In the genomic region with DNA sequence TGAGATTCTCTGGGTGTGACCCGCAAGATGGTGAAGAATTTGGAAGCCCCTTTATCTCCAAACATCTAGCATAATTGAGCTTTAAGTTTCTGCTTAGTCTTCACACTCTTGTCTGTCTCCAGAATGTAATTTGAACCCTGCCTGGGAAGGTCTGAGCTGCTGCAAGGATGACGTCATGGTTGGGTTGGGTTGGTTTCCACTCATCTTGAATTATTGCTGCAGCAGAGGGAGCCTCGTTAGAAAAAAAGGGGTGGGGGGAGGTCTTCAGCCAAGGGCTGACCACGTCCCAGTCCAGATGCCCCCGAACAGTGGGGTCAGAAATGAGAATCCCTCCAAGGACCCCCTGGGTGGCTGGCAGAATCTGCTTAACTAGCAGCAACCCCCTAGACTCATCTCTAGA, we compare ENCODE assay signal across 15 mouse cellular contexts.
DNase-seq lines count a peak whose midpoint lies in the region; ATAC-seq and TF ChIP-seq lines count a peak whose summit lies in the region.
"Had no signal": no experiment of that assay in that cellular context is flagged by ENCODE, and none has a peak within 500 bp of the region (broad histone marks: within the 10 kb centered on the region; RNA-seq: fewer than 3 reads in every experiment).

No protein-coding gene starts in this region.

- peaks cover 19% of the 10 kb centered on the region for H3K4me1 ChIP-seq in kidney, embryonic 14.5 days (ENCODE audit: control insufficient read depth, insufficient read depth, low read length)
- H3K4me1 ChIP-seq in embryonic facial prominence, embryonic 10.5 days, result peaks cover 57% of the 10 kb centered on the region
- peaks cover 17% of the 10 kb centered on the region for H3K4me1 ChIP-seq in limb, embryonic 14.5 days (ENCODE audit: control insufficient read depth, insufficient read depth, low read length)

- no peak overlapping the region for H3K4me2 ChIP-seq in kidney, embryonic 14.5 days (replicated peaks; ENCODE audit: low read depth, low read length)
- no peak overlapping the region for H3K4me2 ChIP-seq in limb, embryonic 14.5 days (replicated peaks; ENCODE audit: low read depth, low read length, severe bottlenecking)
- H3K4me2 ChIP-seq: heart, embryonic 11.5 days; hindbrain, embryonic 13.5 days had no signal

- no peaks in the 10 kb centered on the region for H3K36me3 ChIP-seq in kidney, embryonic 14.5 days (ENCODE audit: control insufficient read depth, insufficient read depth, low read length)
- no peaks in the 10 kb centered on the region for H3K36me3 ChIP-seq in embryonic facial prominence, embryonic 10.5 days (replicated peaks)
- no peaks in the 10 kb centered on the region for H3K36me3 ChIP-seq in limb, embryonic 14.5 days (ENCODE audit: control insufficient read depth, insufficient read depth, low read length)
- H3K36me3 ChIP-seq: hindbrain, embryonic 13.5 days had no signal

- no peak overlapping the region for H3K9ac ChIP-seq in kidney, embryonic 14.5 days (ENCODE audit: low read depth, low read length)
- H3K9ac ChIP-seq in limb, embryonic 14.5 days (ENCODE audit: low read depth, low read length, severe bottlenecking), result no peak overlapping the region
- H3K9ac ChIP-seq: hindbrain, embryonic 13.5 days; liver, embryonic 14.5 days had no signal

- H3K4me3 ChIP-seq in kidney, embryonic 14.5 days (ENCODE audit: low read length), result no peak overlapping the region
- no peak overlapping the region for H3K4me3 ChIP-seq in embryonic facial prominence, embryonic 10.5 days
- H3K4me3 ChIP-seq in limb, embryonic 14.5 days (replicated peaks; ENCODE audit: low read length), result no peak overlapping the region
- H3K4me3 ChIP-seq: hindbrain, embryonic 13.5 days had no signal

- no peak for DNase-seq in kidney, adult 11 months
- DNase-seq in MN1 (ENCODE audit: low spot score), result peak; percentile 54
- peak; percentile 47 for DNase-seq in embryonic facial prominence, embryonic 10.5 days (ENCODE audit: low spot score)
- peak; percentile 57 for DNase-seq in limb, embryonic 14.5 days (ENCODE audit: low spot score)
- no peak for DNase-seq in natural killer cell, adult 2 months (ENCODE audit: low spot score in 2 of 2)
- DNase-seq in layer of hippocampus, postnatal 10 days (ENCODE audit: low spot score in 2 of 2), result no peak
- DNase-seq in urinary bladder, postnatal 25 days (ENCODE audit: low spot score), result no peak
- DNase-seq: gastrocnemius, postnatal 10 days; kidney, postnatal 10 days; layer of hippocampus, adult 9-11 months; thymus, adult 2 months had no signal

- H3K9me3 ChIP-seq in kidney, embryonic 14.5 days (ENCODE audit: control insufficient read depth, low read length), result no peaks in the 10 kb centered on the region
- no peaks in the 10 kb centered on the region for H3K9me3 ChIP-seq in embryonic facial prominence, embryonic 10.5 days
- no peaks in the 10 kb centered on the region for H3K9me3 ChIP-seq in limb, embryonic 14.5 days (ENCODE audit: control insufficient read depth, low read length)
- H3K9me3 ChIP-seq: hindbrain, embryonic 13.5 days had no signal

- no peaks in the 10 kb centered on the region for H3K27me3 ChIP-seq in kidney, embryonic 14.5 days (ENCODE audit: control insufficient read depth, insufficient read depth, low read length)
- no peaks in the 10 kb centered on the region for H3K27me3 ChIP-seq in embryonic facial prominence, embryonic 10.5 days (replicated peaks; ENCODE audit: low read depth, poor library complexity, severe bottlenecking)
- H3K27me3 ChIP-seq in limb, embryonic 14.5 days (ENCODE audit: control insufficient read depth, insufficient read depth, low read length), result no peaks in the 10 kb centered on the region
- H3K27me3 ChIP-seq: hindbrain, embryonic 13.5 days had no signal

- no peak overlapping the region for H3K27ac ChIP-seq in kidney, embryonic 14.5 days (ENCODE audit: low read depth, low read length)
- H3K27ac ChIP-seq in embryonic facial prominence, embryonic 10.5 days (replicated peaks), result peak overlapping the region; percentile 48
- H3K27ac ChIP-seq in limb, embryonic 14.5 days (replicated peaks; ENCODE audit: low read depth, low read length), result no peak overlapping the region
- H3K27ac ChIP-seq: hindbrain, embryonic 13.5 days; liver, embryonic 14.5 days had no signal

- peak; percentile 84 for ATAC-seq in kidney, embryonic 14.5 days (ENCODE audit: low FRiP score, low TSS enrichment)
- peak; percentile 67; the same call in 1 of the 2 replicates for ATAC-seq in limb, embryonic 14.5 days (ENCODE audit: low FRiP score, low read depth)

- 12% methylated on average over 5 of the region's 5 CpGs for WGBS in kidney, embryonic 14.5 days
- WGBS in embryonic facial prominence, embryonic 10.5 days, result 25% methylated on average over 5 of the region's 5 CpGs
- WGBS in limb, embryonic 14.5 days, result 20% methylated on average over 5 of the region's 5 CpGs

- TF ChIP-seq POLR2A in limb, embryonic 14.5 days (IDR thresholded peaks at IDR 0.05; ENCODE audit: borderline replicate concordance, extremely low read depth, insufficient read depth, insufficient read length), result no peak

Comparison
In these comparisons a context has a peak if more than half of its experiments do, and no peak if none do; other contexts are left out.
1. DNase-seq: peak in MN1 (single experiment), embryonic facial prominence, embryonic 10.5 days (single experiment) and limb, embryonic 14.5 days (single experiment); none in kidney, adult 11 months (single experiment), natural killer cell, adult 2 months (0 of 2), layer of hippocampus, postnatal 10 days (0 of 2) and urinary bladder, postnatal 25 days (single experiment).